Mouse (Mus musculus) mesoderm, embryonic 11.5 days (tissue): ENCODE measurements at regions not wholly inside any gene's neighbourhood (a gene's known extent, or its start where the extent isn't known, plus 50 kb on each side); places are given as distances from the start of the nearest gene placed in this dataset.

Experiments used
- DNase-seq: peaks from one replicate; pipeline ENCODE4 v3.0.0-alpha.2; 2012; ENCODE audit warnings: low read depth, low spot score

DNA sequence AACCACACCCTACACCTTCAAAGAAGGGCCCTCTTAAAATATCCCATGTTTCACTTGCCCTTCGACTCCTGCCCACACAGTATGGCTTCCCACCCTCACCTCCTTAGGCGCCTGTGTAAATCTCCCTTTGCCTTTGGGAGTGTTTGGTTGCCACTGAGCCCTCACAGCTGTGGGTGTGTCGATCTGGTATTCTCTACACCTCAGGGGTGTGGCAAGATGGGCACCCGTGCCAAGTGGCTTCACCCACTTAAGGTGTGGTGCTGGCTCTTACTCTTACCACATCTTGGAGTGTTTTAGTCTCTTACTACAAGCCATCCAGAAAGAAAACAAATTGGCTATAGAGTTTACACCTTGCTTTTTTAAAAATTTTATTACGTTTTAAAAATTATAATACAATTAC is 205.3 kb upstream of the Prdm1 start:
- DNase-seq, result no peak

DNA sequence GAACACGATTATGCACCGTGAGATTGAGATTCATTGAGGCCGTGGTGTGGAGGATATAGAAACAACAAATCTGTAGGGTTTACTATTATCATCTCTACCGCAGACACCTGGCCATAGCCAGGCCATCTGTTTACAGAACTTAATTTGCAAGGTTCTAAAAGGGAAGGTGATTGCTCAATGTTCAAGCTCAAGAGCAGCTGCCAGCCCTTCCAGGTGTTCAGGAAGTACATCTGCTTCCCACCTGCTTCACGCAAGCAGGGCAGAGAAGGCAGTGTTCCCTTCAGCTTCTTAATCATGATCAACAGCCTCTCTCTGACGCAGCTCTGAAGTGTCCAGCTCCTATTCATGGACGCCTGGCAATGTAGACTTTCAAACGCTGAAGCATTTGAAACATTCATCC is 202.4 kb upstream of the Prdm1 start:
- DNase-seq, result no peak

DNA sequence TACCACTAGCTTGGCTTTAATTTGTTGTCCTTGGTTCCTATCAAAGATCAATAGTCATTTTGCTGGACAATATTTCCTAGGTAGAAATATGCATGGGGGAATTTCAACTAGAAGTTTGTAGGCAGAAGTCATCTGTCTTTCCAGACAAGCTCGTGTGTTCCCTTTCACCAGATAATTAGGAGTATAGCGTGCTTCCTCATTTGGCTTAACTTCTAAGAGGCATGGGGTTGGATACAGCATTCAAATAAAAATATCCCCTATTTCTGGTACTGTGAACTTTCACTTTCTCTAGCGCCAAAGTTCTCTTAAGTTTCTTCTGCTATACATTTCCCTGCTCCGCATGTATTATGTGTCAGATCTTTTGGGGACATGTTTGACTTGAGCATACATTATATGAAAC is 200.7 kb upstream of the Prdm1 start:
- no peak for DNase-seq

DNA sequence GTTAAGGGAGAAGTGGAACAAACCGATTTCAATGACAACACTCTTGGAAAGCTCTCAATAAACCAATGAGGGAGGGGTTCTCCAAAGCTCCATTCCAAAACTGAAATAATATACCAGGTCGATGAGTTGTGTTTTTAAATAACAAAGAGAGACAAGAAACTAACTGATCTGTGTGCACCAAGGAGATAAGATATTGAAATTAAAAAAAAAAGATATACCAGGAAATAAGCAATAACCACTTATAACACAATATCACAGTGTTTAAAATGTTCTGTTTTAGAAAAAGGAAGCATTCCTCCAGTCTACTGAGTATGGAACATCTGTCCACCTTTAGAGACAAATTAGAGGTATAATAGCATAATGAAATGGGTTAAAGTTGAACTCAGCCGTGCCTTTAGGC is 196.3 kb upstream of the Prdm1 start:
- no peak for DNase-seq

DNA sequence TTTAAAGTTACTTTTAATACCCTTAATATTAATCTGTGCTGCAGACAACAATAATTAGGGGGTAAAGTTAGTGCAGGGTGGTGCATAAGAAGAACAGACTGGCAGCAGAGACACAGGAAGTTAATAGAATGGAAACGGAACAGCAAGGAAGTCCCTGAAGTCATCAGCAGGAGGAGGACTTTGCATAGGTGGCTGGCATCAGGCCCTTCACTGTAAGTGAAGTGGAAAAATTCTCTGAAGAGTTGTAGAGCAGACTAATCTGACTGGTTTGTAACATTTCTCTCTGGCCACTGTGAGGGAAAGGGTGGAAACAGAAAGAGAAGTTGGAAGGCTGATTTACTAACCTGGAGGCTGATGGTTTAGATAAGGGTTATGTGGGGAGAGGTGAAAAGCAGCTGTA is 195.5 kb upstream of the Prdm1 start:
- no peak for DNase-seq

DNA sequence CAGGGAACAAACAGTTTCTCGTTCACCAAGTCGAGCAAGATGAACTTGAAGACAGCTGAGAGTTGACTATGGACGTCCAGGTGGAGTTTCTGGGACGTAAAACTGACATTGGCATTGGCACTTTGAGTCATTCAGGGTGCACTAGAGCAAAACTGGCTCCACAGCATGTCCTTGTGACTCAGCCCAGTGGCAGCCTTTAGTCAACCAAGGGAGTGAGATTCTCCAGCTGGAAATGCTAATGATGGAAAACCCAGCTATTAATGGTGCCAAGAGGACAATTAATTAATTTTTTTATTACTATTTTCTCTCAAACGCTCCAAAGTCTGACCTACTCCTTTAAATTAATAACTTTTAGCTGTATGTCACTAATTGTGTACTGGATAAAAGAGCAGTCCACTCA is 195.0 kb upstream of the Prdm1 start:
- no peak for DNase-seq

DNA sequence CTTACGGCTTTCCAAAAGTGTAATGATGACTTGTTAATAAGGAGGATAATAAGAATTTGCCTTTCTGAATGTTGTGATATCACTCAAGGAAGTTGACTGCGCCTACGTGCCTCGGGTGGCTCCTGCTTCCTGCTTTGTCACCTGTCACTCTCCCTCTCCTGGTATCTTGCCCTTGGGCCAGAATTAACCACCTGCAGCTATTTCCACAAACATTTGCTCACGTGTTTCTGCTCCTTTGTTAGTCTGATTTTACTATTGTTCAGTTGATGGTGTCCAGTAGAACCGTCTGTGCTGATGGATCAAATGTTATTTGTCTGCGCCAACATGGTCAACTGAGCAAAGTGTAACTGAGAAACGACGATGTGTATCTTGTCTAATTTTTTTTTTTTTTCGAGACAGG is 193.4 kb upstream of the Prdm1 start:
- DNase-seq, result no peak

DNA sequence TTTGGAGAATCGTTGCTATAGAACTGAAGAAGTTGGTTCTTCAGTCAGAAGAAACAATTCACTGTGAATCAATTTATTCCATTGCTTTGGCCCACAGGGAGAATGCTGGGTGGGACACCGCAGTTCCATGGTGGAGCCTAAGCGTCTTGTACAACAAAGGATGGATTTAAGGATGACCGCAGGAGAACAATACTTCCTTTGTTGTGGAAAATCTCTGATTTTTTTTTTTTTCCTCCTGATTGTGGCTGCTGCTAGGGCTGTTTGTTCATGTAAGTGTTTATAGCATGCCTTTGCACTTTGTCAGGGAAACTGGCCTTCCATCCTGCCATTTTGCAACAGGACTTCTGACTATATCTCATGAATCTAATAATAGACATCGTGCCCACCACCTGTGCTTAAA is 188.3 kb upstream of the Prdm1 start:
- peak; percentile 35 for DNase-seq

DNA sequence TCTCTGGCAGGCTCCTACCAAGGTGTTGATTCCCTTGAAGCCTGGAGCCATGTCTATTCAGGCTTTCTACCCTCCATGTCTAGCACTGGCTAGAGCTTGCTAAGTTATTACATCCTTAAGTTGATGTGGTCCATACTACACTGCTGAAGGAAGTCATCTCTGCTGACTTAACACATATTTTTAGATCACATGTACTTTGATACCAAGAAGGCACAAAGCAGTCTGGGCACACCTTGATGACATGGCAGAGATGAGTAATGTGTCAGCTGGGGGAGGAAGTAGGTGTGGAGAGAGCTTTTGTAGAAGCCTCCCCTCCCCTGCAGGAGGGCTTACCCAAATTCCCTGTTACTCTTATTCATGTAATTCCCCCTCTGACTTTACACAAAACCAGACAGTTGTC is 187.6 kb upstream of the Prdm1 start:
- no peak for DNase-seq

DNA sequence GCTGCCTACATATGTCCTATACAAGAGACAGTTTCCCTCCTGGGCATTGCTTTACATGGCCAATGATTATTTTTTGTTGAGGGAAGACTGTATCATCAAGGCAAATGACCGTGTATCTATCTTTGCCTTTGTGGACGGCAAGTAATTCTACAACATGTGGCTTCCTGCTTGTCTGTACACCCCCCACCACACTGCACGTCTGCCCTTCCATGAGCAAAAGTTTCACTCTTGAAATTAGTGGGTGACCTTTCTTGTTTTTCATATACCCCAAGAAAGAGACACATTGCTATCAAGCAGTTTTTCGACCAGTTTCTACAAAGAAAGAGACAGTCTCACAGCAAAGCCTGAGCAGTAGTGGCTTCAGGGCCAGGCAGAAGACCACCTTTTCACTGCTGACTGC is 180.5 kb upstream of the Prdm1 start:
- no peak for DNase-seq

DNA sequence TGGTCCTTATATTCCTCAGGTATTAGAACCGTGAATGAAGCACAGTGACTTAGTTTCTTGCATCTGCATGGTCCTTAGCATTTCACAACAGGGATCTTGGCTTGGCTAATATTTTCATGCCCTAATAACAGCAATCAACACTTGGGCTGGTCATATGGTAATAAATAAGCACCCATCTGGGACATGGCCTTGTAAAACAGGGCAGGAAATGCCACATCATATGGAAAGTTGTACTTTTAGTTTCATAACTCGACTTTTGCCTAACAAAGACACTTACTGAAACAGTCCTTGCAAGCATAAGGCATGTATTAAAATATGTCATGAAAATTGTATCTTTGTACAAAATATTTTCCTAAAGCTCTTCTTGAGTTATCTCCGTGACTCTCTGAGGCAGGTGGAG is 175.8 kb upstream of the Prdm1 start:
- DNase-seq, result no peak

DNA sequence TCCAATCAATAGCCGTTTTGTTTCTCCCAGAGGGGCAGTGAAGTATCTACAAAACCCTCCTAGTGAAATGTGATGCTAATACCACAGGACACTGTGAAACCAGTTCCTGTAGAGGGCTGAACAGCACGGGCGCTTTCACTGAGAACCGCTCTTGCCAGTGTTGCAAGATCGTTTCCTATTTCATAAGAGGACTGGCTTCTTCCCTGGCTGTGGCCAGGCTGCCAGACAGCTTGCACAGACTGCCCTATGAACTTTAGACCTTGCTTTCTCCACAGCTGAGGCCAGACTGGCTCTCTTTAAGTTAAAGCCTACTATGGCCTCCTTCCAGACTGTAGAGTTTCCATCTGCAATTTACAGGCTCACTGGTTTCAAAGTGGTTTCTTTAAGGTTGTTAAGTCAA is 173.8 kb upstream of the Prdm1 start:
- DNase-seq, result no peak

DNA sequence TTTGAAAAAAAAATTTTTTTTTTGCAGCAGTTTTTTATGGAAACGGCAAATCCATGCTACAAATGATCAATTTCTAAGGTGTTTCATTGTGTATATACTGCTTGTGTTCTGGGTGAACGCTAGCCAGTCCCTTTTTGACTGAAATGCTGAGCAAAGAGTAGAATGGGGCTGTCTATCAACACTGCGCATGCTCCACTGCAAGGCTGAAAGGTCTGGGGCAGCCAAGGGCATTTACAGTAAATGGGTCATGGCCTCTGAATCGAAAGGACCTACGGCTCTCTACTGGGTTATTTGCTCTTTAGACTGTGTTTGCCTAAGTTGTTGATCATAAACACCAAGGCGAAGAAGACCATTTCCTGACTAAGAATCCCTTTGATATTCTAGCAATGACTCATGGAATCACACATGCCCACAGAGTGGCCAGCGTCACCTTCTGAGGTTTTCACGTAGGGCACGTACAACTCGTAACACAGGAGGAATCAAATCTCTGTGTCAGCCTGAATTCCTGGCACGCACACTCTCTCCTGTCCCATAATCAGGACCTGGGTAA is 171.8 kb upstream of the Prdm1 start:
- no peak for DNase-seq

DNA sequence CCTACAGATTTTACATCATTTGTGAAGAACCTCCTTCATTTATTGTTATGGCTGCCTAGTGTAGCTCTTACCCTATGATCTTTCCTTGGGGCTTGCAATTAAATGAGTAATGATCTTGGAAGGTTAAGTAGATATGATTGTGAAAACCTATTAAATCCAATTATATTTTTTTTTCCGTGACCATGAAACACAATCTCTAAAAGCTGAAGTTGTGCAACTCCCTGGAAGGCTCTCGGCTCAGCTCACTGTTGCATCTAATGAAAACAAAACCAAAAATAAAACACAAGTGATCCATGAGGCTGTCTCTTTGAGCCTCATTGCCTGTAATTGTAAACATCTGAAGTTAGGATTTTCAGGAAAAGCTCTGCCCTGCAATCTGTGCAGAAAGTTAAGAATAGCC is 169.7 kb upstream of the Prdm1 start:
- no peak for DNase-seq

DNA sequence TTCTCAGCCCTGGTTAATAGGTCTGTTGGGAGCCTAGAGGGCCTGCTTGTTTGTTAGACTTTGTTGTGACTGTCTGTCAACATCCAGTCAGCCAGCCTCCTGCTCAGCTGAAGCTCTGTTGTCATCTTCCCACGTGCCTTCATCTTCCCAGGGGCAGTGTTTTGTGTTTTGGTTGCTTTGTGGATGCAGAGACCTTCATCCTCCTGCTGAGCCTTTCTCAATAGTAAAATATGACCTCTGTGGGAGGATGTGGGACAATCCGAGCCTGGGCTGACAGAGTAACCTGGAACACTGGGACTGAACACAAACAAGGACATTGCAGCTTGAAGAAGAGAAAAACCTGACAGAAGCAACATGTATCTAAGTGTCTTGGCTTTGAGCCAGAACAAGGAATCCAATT is 168.7 kb upstream of the Prdm1 start:
- no peak for DNase-seq

DNA sequence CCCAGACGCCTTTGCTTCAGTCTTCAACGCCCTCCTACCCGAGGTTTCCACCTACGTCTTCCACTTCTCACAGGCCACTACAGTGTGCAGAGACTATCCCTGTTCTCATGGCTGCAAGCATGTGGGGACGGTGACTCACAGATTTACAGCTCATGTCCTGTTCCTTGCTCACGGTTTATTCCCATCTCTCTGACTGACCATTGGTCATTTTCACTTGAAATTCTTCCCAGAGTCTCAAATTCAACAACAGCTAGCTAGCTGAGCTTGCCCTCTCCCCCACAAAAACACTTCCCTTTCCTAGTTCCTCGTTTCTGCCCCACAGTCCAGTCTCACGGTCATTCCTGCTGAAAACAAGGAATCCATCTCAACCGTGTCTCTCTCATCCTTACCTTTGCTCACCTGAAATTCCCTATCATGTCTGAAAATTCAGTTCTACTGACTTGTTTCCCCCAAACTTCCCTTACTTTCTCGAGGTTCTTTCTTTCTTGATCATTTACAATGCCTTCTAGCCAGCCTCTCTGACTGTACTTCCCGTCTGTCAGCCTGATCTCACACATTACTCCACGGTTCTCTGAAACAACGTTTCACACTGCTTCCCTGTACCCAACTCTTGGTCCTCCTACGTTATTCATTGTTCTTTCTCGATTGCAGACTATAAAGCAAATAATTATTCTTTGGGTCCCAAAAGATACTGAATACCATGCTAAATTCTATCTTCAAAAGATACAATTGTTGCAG is 163.5 kb upstream of the Prdm1 start:
- no peak for DNase-seq

DNA sequence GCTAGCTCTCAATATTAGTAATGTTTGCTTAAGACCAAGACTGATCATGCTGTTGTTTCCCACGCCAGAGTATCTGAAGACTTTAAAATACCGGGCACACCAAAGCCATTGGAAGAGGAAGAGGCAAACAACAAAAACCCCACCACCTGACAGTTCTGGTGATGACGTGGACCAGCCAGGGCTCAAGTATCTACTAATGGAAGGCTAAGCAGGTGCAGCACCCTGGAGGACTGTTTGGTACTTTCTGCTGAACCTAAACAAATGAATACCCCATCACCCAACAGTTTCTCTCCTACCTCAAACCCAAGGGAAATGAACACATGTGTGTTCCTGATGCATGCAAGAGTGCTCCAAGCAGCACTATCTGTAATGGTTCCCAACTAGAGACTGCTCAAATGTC is 160.3 kb upstream of the Prdm1 start:
- DNase-seq, result no peak

DNA sequence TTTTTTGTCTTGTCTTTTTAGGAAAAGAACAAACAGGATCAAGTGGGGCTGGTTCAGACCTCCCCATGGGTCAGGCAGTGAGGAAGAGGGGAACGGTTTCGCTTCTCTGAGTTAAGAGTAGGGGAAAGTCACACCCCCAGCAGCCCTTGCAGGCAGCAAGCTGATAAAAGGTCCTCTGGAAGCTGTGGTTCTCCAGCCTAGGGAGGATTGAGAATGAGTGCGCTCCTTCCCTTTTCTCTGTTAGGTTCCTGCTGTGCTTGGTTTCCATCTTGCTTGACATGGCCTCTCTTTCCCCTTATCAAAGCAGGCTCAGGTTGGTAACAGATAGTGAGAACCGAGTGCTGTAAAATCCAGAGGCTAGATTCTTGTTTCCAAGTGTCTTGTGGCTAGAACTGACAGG is 157.8 kb upstream of the Prdm1 start:
- DNase-seq, result no peak

DNA sequence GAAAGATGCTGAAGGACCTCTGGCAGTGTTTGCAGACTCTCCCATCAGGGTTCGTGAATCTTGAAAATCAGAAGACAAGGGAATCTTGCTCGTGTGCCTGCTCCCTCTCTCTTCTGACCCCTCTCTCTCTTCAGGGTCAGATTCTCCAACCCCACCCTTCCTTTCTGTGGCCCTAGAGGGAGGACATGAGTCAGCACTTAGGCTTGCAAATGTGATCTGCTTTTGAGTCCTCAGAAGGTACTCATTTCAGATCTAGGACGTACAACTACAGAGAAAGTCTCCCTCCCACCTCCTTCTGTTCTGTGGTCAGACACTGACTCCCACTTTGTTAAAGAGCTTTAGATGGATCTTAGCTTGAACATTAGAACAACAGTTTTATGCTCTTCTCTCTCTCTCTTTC is 156.9 kb upstream of the Prdm1 start:
- no peak for DNase-seq

DNA sequence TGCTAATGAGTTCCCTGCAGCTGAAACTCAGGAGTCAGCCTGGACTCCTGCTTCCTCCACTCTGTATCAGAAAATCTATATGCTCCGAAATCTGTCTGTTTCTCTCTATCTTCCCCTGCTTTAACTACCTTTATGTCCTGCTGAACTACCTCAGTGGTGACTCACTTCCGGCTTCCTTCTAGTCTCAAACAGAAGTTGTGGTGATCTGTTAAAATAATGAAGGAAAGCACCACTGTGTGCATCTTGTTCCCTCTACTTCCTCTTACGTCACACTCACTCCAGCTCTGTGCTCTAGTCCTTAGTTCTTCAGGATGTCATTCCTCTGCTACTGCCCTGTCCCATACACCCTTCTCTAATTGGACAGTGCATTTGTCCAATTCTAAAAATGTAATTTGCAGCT is 148.2 kb upstream of the Prdm1 start:
- DNase-seq, result no peak

DNA sequence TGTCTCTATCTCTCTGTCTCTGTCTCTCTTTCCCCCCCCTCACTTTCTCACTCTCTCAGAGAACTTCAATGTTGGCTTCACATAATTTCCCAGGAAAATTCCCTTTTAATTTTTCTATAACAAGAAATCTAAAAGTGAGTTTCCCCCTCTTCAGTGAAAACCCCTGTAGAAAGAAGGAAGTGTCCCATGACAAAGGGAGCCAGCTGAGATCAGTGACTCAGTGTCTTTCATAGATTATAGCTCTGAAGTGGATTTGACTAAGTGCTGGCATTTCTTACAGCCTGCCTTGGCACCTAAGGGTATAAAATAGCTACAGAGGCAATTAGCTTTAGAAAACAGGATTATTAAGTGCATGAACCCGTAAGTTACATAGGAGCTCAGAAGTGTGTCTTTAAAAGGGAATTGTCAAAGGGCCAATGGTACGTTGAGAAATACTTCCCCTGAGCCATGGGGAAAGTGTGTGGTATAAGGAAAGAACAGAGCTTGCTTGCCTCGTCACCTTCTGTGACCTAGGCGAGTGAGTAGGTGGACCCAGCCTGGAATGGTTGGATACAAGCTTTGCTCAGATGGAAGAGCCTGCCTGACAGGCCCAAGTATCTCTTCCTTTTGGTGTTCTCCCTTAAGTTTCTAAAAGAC is 137.3 kb upstream of the Prdm1 start:
- no peak for DNase-seq

DNA sequence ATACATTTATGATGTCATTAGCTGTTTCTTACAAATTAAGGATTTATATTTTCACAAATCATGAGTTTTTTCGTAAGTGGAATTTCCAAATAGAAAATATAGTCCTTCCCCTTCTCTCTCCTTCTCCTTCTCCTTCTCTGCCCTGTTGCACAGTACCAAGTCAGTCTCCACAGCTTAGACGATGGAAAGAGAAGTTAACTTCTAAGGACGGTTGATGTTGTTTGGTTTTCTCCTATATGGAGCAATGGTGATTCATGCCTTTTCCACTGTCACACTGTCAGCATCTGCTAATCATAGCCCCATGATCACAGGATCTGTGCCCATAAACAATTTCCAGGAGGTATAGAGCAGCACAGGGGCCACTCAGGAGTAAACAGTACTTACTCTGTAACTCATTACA is 131.2 kb upstream of the Prdm1 start:
- DNase-seq, result no peak

DNA sequence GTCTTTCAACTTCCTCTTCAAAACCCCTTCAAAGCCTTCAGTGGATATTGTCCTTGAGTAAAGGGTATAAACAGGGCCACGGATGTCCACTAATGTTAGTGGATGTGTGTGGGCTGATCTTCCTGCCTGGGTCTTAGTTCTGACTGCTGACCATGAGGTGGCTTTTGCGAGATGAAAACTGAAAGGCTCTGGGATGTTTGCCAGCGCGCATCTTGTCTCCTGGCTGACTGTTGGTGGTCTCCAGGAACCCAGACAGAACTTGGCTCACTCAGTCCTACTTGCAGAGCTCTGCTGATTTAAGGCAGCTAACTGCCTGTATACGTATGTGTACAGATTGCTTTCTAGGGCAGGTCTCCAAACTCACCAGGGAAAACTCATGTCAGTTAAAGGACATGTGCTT is 125.5 kb upstream of the Prdm1 start:
- no peak for DNase-seq

DNA sequence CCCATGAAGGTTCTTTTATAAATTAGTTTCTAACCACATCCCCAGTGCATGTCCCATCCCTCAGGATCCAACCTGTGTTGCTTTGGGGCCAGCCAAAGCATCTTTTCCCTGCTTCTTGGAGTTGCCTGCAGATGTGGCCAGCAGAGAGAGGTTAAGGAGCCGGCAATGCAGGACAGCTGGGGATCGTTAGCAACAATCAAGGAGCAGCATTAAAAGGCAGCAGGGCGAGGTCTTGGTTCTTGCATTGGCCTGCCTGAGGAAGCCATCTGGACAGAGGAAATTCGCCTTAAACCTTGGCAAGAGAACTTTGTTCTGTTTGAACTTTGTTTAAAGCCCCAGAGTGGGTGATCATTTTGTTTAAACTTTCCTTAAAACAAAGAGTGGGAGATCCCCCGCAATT is 118.7 kb upstream of the Prdm1 start:
- DNase-seq, result no peak
